Mouse (Mus musculus) naive thymus-derived CD4-positive, alpha-beta T cell, adult 2 months (primary cell): Measurements from ENCODE around the gene Acad10.
"Not testable (repeated sequence)": the region's sequence is repeated elsewhere in the genome, so short reads cannot be mapped to it uniquely, and the experiment has no call there.

Source experiments
- DNase-seq: peaks from one replicate; pipeline ENCODE4 v3.0.0-alpha.2; 2011; ENCODE audit warnings: low read depth

The Acad10 gene

DNA sequence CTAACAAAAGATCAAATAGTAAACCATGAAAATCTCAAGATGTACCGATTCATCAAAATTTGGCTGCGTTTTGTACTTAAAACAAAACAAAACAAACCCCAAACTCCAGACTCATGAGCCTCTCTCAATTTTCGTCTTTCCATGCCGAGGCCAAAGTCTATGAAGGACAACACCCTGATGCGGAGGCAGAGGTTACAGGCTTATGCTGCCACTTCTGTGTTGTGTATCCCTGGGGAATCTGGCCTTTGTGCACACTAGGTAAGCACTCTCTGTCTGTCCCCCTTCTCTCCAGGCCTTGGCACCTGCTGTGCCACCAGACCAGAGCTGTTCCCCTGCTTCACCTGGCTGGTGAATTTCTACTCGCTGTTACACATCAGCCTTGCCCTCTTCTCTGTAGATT lies 2.7 kb downstream of the Acad10 start:
- not testable (repeated sequence) for DNase-seq

DNA sequence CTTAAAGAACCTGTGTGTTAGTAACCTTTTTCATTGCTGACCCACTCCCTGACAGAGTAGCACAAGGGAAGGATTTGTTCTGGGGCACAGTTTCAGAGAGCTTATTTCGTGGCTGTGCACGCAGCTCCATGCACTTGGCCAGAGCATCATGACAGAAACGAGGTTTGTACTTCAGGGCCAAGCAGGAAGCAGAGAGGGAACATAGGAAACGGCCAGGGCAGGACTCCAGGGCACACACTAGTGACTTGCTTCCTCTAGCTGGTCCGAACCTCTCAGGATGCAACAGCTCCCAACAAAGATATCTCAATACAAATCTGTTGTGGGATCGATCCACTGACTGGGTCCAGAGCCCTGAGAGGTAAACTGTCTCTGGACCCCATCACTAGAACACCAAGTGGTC lies 3.4 kb downstream of the Acad10 start:
- not testable (repeated sequence) for DNase-seq

DNA sequence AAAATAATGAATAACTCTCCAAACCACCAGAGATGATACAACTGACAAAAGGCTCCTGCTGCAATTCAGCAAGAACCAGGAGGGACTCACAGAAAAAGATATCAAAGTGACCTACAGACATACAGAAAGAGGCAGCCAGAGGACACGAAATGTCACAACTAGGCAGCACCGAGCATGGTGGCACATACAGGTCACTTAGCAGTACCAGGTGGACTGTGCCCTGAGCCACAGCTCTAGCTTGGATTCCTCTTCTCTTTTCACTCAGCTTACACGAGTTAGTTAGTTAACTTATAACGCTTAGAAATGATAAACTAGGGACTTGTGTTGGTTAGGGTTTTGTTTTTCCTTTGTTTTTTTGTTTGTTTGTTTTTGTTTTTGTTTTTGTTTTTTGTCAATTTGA lies 5.8 kb downstream of the Acad10 start:
- DNase-seq, result no peak

GRCm38 (mm10) chr5:121649134-121649533 lies 11.2 kb downstream of the Acad10 start:
- no peak for DNase-seq

DNA sequence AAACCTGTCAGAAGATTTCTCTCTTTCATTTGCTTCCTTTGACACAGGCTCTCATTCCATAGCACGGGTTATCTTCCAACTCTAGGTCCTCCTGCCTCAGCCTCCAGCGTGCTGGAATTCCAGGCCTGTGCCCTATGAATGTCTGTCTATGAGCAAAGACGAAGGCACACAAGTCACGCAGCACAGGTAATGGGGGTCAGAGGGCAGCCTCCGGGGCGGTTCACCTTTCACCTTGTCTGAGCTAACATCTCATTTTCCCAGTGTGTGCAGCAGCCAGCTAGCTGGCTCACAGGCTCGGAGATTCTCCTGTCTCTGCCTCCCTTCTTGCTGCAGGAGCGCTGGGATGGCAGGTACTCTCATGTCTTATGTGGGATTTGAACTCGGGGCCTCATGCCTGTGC lies 20.7 kb downstream of the Acad10 start:
- DNase-seq, result no peak

GRCm38 (mm10) chr5:121637296-121637695 lies 23.0 kb downstream of the Acad10 start:
- no peak for DNase-seq

DNA sequence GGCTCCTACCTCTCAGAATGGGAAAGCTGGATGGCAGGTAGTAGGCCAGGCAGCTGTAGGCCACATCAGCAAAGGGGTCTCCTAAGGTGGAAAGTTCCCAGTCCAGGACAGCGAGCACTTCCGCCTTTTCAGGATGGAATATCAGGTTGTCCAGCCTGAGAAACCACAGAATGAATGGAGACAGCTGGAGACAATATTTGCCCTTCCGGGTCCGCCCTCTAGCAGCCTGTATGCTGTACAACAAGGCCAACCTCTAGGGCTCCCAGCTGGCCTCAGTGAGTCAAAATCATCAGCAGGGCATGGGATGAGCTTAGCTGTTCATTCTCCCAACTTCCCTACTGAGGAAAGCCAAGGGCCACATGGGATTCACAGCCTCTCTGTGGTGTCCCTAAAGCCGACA lies 25.6 kb downstream of the Acad10 start:
- DNase-seq, result no peak

GRCm38 (mm10) chr5:121632804-121633203 lies 27.5 kb downstream of the Acad10 start:
- DNase-seq, result no peak

- not testable (repeated sequence) for DNase-seq
Observed at GRCm38 (mm10) chr5:121631106-121631647, 29.1 kb downstream of the Acad10 start.

DNA sequence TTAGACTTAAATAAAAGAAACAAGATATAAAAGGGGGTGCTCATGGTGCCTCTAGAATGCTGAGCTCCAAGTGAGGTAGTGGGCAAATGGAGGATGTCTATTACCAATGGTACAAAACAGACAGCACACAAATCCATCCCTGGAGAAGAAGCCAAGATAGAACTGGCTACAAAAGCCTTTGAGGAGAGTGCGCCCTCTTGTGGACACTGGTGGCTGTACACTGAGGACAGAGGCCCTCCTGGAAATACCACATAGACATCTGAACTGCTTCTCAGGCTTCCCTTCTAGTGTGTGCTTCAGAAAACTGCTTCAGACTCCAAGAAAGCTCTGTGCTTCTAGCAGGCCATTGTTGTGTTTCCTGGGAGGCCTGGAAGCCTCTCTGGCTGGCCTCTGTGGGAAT lies 32.4 kb downstream of the Acad10 start:
- peak; percentile 81 for DNase-seq

GRCm38 (mm10) chr5:121623241-121623640 lies 37.1 kb downstream of the Acad10 start:
- no peak for DNase-seq

DNA sequence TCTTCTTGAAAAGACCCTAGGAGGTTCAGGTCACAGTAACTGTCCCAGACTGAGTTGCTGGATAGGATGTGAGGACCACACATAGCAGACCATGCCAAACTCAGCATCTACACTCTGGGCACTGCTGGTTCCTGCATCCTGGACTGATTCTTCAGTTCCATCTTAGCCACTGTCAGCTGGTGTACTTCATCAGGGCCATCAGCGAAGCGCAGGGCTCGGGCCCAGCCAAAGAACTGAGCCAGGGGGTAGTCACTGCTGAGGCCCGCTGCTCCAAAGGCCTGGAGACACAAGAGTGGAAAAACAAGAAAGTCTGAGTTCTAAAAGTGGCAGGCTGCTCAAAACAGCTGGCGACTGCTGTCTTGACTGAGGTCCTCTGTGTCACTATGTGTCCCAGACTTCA lies 39.2 kb downstream of the Acad10 start:
- no peak for DNase-seq

- DNase-seq, result peak; percentile 83
Observed at GRCm38 (mm10) chr5:121618592-121619513, 41.5 kb downstream of the Acad10 start, which contains the start of gene Acad12. TSS of gene Acad12 (minus strand) at chr5:121618938.

- DNase-seq, result not testable (repeated sequence)
Observed at GRCm38 (mm10) chr5:121614921-121615320, 45.4 kb downstream of the Acad10 start.

DNA sequence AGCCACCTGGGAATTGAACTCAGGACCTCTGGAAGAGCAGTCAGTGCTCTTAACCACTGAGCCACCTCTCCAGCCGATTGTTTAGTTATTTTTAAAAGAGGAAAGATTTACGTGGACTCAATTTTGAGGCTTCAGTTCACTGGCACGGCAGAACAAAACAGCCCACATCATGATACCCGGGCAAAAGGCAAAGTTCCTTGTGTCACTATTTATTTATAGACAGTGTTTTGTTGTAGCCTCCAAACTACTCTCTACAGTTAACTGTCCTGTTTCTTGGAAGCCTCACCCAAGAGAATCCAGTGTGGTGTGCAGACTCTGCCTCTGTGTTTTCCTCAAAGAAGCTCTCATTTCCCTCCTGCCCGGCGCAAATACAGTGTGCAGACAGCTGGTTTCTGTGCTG lies 48.3 kb downstream of the Acad10 start:
- DNase-seq, result no peak

DNA sequence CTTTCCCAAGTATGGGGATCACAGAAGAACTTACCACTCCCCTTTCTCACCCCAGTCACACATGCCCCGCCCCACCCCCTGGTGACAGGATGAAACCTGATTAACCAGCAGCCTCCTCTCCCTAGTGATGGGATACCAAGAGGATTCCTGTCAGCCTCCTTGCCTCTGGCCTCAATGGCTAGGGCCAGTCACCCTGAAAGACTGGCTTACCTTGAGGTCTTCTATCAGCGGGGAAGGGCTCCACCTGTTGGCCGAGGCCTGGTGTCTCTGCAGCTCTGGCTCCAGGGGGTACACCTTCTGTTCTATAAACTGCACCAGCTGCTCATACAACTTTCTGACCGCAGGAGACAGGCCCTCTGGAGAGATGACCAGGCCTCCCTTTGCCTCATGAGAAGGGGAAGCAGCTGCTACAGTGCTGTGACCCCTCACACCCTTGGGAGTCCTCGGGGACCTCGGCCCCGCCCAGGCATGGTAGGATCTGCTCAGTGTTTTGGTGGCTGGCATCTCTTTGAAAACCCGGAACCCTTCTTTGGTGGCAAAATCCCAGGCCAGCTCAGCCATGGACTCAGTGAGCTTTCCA lies 50.7 kb downstream of the Acad10 start:
- DNase-seq, result not testable (repeated sequence)

- peak; percentile 86 for DNase-seq
Observed at GRCm38 (mm10) chr5:121606151-121606550, 54.2 kb downstream of the Acad10 start.

GRCm38 (mm10) chr5:121603815-121604214 lies 56.5 kb downstream of the Acad10 start:
- not testable (repeated sequence) for DNase-seq

GRCm38 (mm10) chr5:121601547-121602299 lies 58.6 kb downstream of the Acad10 start:
- peak; percentile 90 for DNase-seq

GRCm38 (mm10) chr5:121598871-121599610 lies 61.3 kb downstream of the Acad10 start:
- no peak for DNase-seq

DNA sequence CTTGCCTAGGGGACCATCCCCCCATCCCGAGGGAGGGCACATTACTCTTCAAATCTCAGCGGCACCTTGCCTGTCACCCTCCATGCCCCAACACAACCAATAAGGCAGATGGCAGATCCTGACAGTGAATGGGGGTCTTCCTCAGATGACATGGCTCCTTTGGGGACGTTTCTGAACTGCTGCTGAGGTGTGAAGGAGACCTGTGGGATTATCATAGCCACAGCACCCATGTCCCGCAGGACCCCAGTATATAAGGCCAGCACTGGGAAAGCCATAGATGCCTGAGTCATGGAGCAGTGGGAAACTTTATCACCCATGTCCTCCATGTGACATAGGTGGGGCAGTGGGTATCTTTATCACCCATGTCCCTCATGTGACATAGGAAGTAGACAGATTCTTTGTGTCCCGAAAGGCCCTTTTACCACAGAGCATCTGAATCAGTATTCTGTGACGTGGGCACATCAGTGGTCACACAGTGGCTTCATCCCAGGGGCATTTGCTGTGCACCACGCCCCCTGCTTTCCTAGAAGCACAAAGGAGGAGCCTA lies 62.2 kb downstream of the Acad10 start:
- no peak for DNase-seq
